Mouse (Mus musculus) A20 (cell line): Measurements from ENCODE around the gene 1600015I10Rik.
A peak's percentile ranks its signal among the peaks of the same experiment; 100 is the strongest.
"Not testable (repeated sequence)": the region's sequence is repeated elsewhere in the genome, so short reads cannot be mapped to it uniquely, and the experiment has no call there.

ENCODE experiments used
- DNase-seq: peaks from one replicate; pipeline ENCODE4 v3.0.0-alpha.2; 2011; ENCODE audit warnings: low read depth, low spot score

Gene 1600015I10Rik

GRCm38 (mm10) chr6:48929595-48929994 lies at the start of gene 1600015I10Rik:
Gene 1600015I10Rik (plus strand): TSS chr6:48929895.
- no peak for DNase-seq

GRCm38 (mm10) chr6:48894203-48894602 lies 35.5 kb upstream of the 1600015I10Rik start:
- peak; percentile 8 for DNase-seq

DNA sequence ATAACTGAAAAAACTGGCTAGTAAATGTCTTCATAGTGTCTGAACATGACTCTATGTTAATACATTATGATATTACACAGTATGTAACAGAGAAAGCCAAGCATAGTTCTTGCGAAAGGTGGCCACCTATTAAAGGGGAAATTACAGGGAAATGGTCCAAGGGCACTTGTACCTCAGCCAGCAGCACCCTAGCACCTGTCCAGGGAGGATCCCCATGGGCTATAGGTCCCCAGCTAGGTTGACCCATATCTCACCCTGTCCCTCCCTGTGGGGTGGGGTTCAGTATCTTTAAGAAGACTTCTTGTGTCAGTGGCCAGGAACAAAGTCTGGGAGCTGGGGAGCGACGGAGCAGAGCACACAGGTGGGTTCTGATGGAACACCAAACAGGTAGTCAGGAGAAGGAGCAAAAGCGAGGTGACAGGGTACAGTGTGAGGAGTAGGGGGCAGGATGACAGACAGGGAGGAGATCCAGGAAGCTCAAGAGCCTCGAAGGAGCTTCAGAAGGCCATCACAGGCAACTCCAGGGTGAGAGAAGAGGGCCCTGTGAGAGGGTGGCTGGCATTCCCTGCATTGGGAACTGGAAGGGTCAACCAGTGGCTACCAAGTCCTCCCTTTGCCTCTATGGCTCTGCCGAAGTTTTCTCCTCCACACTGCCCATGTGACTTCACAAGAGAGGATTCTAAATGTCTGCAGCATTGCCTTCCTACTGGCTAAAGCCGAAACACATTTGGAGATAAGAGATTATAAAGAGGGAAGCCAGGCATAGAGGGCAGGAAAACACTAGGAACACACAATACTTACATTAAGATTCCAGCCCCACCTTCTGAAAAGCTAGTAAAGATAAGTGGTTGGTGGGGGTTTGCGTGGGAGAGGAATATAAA lies 34.5 kb upstream of the 1600015I10Rik start:
- DNase-seq = no peak

- no peak for DNase-seq
Observed at GRCm38 (mm10) chr6:48895941-48896340, 33.8 kb upstream of the 1600015I10Rik start.

GRCm38 (mm10) chr6:48896956-48897355 lies 32.7 kb upstream of the 1600015I10Rik start:
- DNase-seq = peak; percentile 63

DNA sequence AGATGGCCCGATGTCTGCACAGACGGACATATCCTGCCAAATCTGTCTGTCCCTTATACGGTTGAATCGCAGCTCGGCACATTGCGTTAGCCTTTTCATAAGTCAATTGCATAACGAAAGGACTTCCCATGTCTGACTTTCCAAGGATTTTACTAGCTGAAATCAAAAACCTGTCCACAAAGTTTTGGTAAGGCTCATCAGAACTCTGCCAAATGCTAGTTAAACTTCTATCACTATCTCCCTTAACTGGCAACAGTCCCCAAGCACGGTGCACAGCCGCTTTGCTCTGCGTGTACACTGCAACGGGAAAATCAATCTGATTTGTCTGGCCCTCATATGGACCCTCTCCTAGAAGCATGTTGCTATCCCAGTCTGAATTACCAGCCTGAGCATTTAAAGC lies 28.4 kb upstream of the 1600015I10Rik start:
- not testable (repeated sequence) for DNase-seq

DNA sequence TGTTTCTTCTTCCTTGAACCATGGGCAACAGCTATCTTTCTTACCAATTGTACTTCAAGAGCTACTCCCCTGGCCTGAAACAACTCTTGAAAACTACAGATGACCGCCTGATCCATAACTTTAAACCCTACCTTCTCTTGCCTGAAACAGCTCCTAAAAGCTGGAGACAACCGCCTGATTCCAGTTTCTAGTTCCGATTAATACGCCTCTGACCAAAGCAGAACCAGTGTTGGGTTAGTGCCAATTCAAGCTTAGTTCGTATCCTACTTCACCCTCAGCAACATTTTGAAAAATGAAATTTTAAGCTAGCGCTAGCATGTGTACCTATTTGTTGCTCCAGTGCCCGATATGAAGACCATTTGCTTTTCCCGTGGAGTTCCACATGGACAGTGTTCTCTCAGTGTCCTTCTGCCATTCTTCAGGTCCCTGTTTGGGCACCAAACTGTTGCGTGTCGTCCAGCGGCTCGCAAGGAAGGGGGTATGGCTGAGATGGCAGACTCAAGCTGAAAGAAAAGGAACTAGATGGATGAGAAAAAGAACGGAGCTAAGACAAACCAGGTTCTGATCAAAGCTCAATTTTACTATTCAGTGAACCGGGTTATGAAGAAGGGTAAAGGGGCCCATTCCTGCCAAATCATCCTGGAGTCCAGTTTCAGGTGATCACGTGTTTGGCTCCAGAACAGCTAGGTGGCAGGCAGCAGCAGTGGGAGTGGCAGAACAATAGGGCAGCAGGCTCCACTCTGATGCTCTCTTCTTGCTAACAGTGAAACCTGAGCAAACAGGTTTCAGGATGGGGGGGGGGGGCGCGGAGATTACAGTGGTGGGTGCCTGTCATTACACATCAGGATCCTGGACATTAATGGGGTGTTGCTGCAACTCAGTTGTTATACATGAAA lies 26.9 kb upstream of the 1600015I10Rik start:
- no peak for DNase-seq

DNA sequence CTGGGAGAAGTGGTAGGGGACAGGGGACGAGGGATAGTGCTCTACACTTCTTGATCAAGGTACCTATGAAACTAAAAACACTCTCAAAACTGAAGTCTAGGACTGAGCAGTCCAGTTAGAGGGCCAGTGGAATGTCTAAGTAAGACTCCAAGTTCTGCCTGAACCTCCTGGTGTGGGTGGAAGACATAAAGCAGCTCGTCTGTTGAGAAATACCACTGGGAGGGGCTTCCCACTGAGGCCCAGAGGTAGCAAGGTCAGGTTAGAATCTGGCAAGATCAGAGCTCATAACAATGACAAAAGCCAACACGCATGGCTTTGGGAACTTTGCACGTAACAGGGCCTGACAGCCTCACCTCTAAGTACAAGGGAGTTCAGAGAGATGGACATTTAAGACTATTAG lies 26.3 kb upstream of the 1600015I10Rik start:
- no peak for DNase-seq

GRCm38 (mm10) chr6:48905606-48906005 lies 24.1 kb upstream of the 1600015I10Rik start:
- DNase-seq = no peak

DNA sequence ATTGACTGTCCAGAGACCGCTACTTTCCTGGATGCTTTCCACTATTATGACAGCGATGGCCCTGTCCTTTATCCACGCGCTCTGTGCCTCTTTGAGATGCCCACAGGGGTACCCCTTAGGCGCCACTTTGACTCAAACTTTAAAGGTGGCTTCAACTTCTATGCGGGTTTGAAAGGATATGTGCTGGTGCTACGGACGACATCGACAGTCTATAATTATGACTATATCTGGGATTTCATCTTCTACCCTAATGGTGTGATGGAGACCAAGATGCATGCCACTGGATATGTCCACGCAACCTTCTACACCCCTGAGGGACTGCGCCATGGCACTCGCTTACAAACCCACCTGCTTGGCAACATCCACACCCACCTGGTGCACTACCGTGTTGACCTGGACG lies 23.3 kb upstream of the 1600015I10Rik start:
- DNase-seq = no peak

GRCm38 (mm10) chr6:48909229-48909628 lies 20.5 kb upstream of the 1600015I10Rik start:
- no peak for DNase-seq

DNA sequence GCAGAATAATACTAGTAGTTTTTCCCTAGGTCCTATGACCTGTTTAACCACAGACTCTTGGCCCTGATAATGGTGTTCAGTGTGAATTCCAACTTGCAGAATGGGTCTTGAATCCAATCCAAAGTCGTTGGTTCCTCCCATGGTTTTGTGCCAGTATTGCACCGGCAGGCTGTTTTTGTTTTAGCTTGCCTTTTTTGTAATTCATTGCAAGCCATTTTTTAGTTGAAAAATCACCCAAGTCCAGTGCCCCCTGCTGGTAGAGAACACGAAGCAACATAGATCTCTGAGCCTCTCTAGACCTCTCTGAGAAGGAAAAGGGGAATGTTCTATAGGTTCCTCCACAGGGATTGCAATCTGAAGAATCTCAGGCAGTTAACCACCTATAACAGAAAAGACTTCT lies 17.7 kb upstream of the 1600015I10Rik start:
- peak; percentile 44 for DNase-seq

GRCm38 (mm10) chr6:48913587-48913986 lies 16.1 kb upstream of the 1600015I10Rik start:
- no peak for DNase-seq

GRCm38 (mm10) chr6:48949596-48949995 lies 19.9 kb downstream of the 1600015I10Rik start:
- no peak for DNase-seq

GRCm38 (mm10) chr6:48950676-48951075 lies 21.0 kb downstream of the 1600015I10Rik start:
- DNase-seq = no peak

- no peak for DNase-seq
Observed at GRCm38 (mm10) chr6:48951630-48952029, 21.9 kb downstream of the 1600015I10Rik start.

DNA sequence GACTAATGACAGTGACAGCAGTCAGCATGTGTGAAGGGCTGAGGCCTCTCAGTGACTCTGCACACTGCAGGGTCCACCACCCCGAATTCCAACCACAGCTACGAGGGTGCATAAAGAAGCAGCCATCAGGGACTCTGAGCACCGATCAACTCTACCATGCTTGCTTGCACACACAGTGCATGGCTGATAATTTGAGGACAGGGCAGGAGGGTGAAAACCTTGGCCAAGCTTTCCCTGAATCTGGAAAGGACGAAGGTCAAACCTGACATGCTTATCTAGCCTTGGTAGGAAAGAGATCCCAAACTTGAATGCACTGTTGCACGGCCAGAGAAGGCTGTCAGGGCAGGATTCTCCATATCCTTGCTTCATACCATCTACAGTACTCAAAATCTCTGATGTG lies 23.5 kb downstream of the 1600015I10Rik start:
- no peak for DNase-seq

DNA sequence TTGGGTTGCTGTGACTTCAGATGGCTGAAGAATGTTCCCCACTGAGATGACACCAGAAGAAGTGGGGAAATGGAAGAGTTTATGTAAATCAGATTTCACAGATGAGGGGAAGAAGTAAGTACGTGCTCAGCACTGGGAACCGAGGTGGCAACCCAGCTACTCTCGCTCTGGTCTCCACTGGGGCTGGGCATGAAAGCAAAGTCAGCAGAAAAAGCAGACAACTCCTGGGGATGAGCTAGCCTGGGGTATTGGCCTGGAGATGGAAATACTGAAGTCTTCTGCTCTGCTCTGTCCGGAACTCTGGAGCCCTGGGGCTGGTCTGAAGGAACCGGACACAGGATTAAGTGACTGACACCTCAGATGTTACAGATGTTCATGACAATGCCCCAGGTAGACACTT lies 24.5 kb downstream of the 1600015I10Rik start:
- no peak for DNase-seq

GRCm38 (mm10) chr6:48954946-48955345 lies 25.3 kb downstream of the 1600015I10Rik start:
- peak; percentile 54 for DNase-seq

DNA sequence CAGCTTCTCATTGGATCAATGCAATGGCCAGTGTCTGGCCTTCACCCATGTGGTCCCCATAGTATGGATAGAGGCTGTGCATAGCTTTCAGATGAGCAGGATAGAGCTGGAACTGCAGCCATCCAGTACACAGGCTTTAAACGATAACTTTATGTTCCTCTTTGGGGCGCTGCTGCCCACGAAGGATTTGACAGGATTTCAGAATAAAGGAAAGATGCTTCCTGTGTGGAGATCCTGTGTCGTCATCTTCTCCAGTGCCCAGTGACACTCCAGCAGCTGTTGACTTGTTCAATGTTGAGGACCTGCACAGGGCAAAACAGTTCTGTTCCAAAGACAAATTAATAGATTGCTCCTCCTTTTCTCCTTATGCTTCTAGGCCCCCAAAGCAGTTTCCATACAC lies 27.1 kb downstream of the 1600015I10Rik start:
- no peak for DNase-seq

- peak; percentile 17 for DNase-seq
Observed at GRCm38 (mm10) chr6:48958053-48958452, 28.4 kb downstream of the 1600015I10Rik start.

DNA sequence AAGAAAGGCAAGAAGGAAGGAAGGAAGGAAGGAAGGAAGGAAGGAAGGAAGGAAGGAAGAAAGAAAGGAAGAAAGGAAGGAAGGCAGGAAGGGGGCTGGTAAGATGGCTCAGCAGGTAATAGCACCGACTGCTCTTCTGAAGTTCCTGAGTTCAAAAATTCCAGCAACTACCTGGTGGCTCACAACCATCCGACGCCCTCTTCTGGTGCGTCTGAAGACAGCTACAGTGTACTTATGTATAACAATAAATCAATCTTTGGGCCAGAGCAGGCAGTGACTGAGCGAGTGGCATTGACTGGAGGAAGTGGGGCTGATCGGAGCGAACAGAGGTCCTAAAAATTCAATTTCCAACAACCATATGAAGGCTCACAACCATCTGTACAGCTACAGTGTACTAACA lies 29.5 kb downstream of the 1600015I10Rik start:
- DNase-seq = peak; percentile 58
